Mouse (Mus musculus): Measurements from ENCODE around the gene Trappc3l.
"Not testable (repeated sequence)": the region's sequence is repeated elsewhere in the genome, so short reads cannot be mapped to it uniquely, and the experiment has no call there.

- not testable (repeated sequence) for TF ChIP-seq CTCF (IDR thresholded peaks at IDR 0.05; ENCODE audit: borderline replicate concordance, extremely low read depth, insufficient read depth, insufficient read length); POLR2A (IDR thresholded peaks at IDR 0.05; ENCODE audit: borderline replicate concordance, extremely low read depth, insufficient read depth, insufficient read length, poor library complexity, severe bottlenecking)
Observed at GRCm38 (mm10) chr10:33996686-33997085, 40.7 kb upstream of the Trappc3l start.
